Mouse (Mus musculus): ENCODE measurements at regions not wholly inside any gene's neighbourhood (a gene's known extent, or its start where the extent isn't known, plus 50 kb on each side); places are given as distances from the start of the nearest gene placed in this dataset.
A peak's percentile ranks its signal among the peaks of the same experiment; 100 is the strongest.

DNA sequence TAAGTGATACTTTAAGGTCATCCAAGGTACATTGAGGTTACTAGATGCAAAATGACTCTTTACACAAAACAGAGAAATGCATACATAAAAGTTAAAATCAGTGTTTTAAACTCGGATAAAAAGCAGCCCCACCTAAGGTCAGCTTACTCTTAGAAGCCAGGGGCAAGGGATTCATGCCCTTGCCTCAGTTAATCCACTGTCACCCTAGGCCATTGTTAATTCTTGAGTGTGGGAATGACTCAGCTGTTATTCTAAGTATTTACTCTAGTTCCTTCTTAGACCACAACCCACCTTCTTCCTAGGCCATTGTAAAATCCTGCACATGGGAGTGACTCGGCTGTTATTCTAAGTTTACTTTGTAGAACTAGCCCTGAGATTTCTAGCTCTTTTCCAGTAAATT lies 64.1 kb upstream of the Ces1h start:
- peak; percentile 57 for DNase-seq (ENCODE audit: low read depth, low spot score)

DNA sequence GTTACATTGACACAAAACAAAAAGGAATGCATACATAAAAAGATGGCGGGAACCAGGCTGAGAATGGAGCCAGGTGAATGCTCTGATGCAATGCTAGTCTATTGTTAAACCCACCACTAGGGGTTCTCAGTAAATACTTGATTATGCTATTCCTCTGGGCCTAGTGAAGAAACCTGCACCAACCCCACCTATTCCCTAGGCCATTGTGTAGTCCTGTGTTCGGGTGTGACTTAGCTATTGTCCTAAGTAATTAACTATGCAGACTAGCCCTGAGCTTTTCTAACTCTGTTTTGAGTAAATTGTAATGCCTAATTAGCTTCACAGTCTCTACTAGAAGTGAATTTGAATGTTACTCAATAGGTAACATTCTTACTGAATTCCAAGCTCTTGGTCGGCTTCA lies 62.4 kb upstream of the Ces1h start:
- DNase-seq (ENCODE audit: low read depth, low spot score) = peak; percentile 92

DNA sequence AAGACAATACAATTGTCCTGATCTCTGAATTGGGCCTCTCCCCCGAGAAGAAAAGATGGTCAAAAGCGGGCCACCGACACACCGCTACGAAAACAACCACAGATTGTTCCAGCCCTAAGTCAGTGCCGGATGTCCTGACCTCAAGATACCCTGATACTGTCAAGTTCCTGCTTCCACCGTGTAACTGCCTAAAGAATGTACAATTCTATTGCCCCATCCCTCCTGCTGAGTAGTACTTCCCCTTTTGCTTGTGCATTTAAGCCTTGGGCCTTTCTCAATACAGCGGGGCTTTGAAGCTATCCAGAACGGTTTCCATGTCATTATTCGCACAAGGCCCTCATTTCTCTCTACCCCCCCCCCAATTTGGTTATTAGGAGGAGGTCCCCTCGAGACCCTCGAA lies 57.1 kb upstream of the Ces1h start:
- DNase-seq (ENCODE audit: low read depth, low spot score) = peak; percentile 76

DNA sequence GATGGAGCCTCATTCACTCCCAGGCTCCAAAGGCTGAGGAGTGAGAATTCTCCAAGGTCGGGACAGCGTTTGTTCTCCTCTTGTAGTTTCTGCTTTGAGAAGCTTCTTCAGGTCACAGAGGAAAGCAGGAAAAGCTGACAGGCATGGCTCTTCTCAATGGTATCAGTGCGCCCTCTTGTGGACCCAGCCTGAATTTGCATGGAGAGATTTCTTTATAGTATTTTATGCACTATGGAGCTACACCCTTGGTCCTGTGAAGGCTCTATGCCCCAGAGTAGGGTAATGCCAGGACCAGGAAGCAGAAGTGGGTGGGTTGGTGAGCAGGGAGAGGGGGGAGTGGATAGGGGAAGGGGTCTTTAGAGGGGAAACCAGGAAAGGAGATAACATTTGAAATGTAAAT lies 51.1 kb upstream of the Ces1h start:
- peak; percentile 81 for DNase-seq (ENCODE audit: low read depth, low spot score)

Data from ZHBTc4 (cell line).